Comparison of ENCODE assay signal across 20 mouse cellular contexts in the genomic region with DNA sequence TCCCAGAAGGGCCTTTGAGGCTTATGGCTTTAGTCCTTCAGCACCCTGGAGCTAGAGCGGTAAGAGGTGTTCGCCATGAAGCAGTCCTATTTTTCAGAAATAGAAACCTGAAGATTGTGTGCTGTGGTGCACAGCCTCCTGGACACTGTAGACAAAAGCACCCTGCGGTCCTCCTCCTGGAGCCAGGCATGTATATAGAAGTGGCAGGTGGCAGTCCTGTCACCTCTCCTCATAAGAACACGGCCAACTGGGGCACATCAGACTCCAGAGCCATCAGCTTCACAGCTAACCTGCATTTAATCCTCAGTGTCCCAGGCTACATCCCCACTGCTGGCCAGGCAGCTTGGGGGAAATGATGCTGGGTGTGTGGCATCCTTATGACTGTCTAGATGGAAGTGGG.
A peak's percentile ranks its signal among the peaks of the same experiment; 100 is the strongest.
DNase-seq lines count a peak whose midpoint lies in the region; TF ChIP-seq lines count a peak whose summit lies in the region.
"Had no signal": no experiment of that assay in that cellular context is flagged by ENCODE, and none has a peak within 500 bp of the region (broad histone marks: within the 10 kb centered on the region; RNA-seq: fewer than 3 reads in every experiment).

No protein-coding gene starts in this region.

- 0 out of 2 replicates have a peak overlapping the region, but pooled peaks have one; percentile 3 for H3K27ac ChIP-seq in cerebellum, adult 2 months (ENCODE audit: insufficient read depth, low read length)
- H3K27ac ChIP-seq: embryonic facial prominence, embryonic 15.5 days; forebrain, embryonic 10.5 days; heart, embryonic 10.5 days; hindbrain, embryonic 10.5 days; hindbrain, embryonic 15.5 days had no signal

- H3K4me1 ChIP-seq in cerebellum, adult 2 months (ENCODE audit: control insufficient read depth, insufficient read depth, low read length): peaks cover 11% of the 10 kb centered on the region; the same call in 1 of the 2 replicates
- H3K4me1 ChIP-seq: embryonic facial prominence, embryonic 15.5 days; forebrain, embryonic 10.5 days; hindbrain, embryonic 10.5 days had no signal

- no peak for TF ChIP-seq POLR2A in cerebellum, adult 2 months (IDR thresholded peaks at IDR 0.05; ENCODE audit: borderline replicate concordance, insufficient read depth, low read length)

- H3K27me3 ChIP-seq in cerebellum, adult 2 months (ENCODE audit: control insufficient read depth, insufficient read depth, low read length): no peaks in the 10 kb centered on the region
- H3K27me3 ChIP-seq: CH12.LX; embryonic facial prominence, embryonic 15.5 days; hindbrain, embryonic 15.5 days; Patski had no signal

- H3K4me3 ChIP-seq in cerebellum, adult 2 months (replicated peaks; ENCODE audit: insufficient read depth, low read depth, low read length): no peak overlapping the region
- H3K4me3 ChIP-seq: embryonic facial prominence, embryonic 15.5 days; erythroblast, embryonic 14.5 days; forebrain, embryonic 10.5 days; heart, embryonic 10.5 days; hindbrain, embryonic 10.5 days; hindbrain, embryonic 15.5 days had no signal

- 16% methylated on average over 4 of the region's 4 CpGs for WGBS in cerebellum, adult 2 months

- TF ChIP-seq CTCF in cerebellum, adult 2 months (IDR thresholded peaks at IDR 0.05; ENCODE audit: borderline replicate concordance, insufficient read depth, low read depth, low read length): peak; percentile 14; the same call in 1 of the 2 replicates

- peak; percentile 83 for DNase-seq in heart, adult 11 months
- DNase-seq in heart, postnatal 4 days: no peak
- peak; percentile 72 to 86 for DNase-seq in cerebellum, adult 2 months
- peak; percentile 67 to 74 for DNase-seq in cerebellum, postnatal 25 days
- no peak for DNase-seq in gastrocnemius, adult 18-20 months (ENCODE audit: low spot score)
- DNase-seq in lung, postnatal 4 days: no peak
- DNase-seq: adrenal gland, postnatal 14 days; embryo, embryonic 11 days; gastrocnemius, postnatal 36 days; heart, adult 18-20 months; heart, postnatal 14 days; kidney, adult 2 months had no signal

Comparison
In these comparisons a context has a peak if more than half of its experiments do, and no peak if none do; other contexts are left out.
1. DNase-seq: peak in heart, adult 11 months (single experiment), cerebellum, adult 2 months (2 of 2) and cerebellum, postnatal 25 days (2 of 2); none in heart, postnatal 4 days (single experiment), gastrocnemius, adult 18-20 months (single experiment) and lung, postnatal 4 days (0 of 2).